Mouse (Mus musculus) cerebral cortex, adult 2 months (tissue): ENCODE results near the gene Kmt5b.

Experiments
- WGBS: fragments of 180-500 bp; shearing (Covaris S2); methylation state at CpG from one replicate; pipeline ENCODE4 v1.1.7; 2018; 5-methylcytosine and 5-hydroxymethylcytosine counted together

Kmt5b gene

DNA sequence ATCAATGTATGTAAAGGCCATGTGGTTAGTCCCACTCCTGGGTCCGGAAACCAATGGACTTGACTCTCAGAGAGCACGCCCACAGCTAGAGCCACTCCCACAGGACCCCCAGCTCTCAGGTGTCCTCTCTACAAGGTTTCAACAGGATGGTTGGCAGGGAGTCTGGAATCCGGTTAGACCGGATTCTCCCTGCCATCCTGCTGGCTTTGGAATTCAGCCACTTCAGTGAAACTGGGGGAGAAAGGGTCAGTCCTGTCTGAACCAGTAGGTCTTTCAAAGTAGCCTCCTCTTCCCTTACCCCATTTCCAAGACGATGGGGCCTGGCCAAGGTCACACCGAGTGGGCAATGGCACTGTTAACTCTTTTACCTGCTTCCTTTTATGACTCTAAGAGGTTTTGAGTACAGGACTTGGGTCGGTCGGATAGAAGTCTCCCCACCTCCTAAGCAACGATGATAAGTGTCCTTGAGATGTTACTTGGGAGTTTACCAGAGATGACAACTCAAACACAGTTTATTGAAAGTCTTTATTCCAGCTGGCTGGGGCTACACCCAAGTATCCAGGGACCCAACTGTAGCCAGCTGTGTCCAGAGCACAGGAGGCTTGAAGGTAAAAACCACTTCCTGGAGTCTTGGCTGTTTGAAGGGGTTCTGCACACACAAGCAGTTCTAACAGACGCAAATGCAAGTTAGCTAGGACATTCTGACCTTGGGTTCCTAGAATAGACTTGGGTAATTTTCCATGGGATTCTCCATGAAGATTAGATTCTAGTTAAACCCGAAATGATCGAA lies 75.3 kb downstream of the Kmt5b start:
- 70% methylated on average over 12 of the region's 12 CpGs for WGBS

GRCm38 (mm10) chr19:3843629-3844028 lies 76.4 kb downstream of the Kmt5b start:
- WGBS: 92% methylated on average over 2 of the region's 2 CpGs

GRCm38 (mm10) chr19:3844836-3845235 lies 77.6 kb downstream of the Kmt5b start:
- 100% methylated on average over 1 of the region's 1 CpGs for WGBS

DNA sequence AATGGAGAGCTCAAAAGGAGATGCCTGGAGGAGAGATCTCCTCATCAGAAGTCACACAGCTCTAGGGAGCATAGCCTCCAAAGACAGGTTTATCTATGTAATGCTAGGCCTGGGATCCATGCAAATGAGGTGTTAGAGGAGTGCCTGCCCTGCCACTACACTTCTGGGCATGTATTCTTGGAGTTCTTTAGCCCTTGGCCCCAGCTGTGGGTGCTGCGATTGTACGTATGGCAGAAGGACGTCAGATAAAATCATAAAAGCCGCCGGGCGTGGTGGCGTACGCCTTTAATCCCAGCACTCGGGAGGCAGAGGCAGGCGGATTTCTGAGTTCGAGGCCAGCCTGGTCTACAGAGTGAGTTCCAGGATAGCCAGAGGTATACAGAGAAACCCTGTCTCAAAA lies 78.1 kb downstream of the Kmt5b start:
- 93% methylated on average over 11 of the region's 11 CpGs for WGBS

- 81% methylated on average over 1 of the region's 1 CpGs for WGBS
These were observed 78.7 kb downstream of the Kmt5b start for GRCm38 (mm10) chr19:3845803-3846406.

GRCm38 (mm10) chr19:3846676-3847604 lies 79.7 kb downstream of the Kmt5b start:
- 76% methylated on average over 10 of the region's 10 CpGs for WGBS

DNA sequence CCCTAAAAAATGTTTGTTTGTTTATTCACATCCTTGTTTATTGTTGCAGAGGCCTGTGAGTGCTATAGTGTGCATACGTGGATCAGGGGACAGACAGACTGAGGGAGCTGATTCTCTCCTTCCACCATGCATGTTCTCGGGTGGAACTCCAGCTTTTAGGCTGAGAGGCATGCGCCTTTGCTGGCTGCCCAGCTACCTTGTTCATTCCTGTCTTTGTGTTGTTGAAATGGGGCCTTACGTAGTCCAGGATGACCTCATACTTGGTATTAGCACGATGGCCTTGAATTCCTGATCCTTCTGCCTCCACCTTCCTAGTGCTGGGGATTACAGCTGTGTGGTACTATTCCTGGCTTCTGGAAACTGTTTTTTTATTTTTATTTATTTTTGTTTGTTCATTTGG lies 80.5 kb downstream of the Kmt5b start:
- 91% methylated on average over 5 of the region's 5 CpGs for WGBS

DNA sequence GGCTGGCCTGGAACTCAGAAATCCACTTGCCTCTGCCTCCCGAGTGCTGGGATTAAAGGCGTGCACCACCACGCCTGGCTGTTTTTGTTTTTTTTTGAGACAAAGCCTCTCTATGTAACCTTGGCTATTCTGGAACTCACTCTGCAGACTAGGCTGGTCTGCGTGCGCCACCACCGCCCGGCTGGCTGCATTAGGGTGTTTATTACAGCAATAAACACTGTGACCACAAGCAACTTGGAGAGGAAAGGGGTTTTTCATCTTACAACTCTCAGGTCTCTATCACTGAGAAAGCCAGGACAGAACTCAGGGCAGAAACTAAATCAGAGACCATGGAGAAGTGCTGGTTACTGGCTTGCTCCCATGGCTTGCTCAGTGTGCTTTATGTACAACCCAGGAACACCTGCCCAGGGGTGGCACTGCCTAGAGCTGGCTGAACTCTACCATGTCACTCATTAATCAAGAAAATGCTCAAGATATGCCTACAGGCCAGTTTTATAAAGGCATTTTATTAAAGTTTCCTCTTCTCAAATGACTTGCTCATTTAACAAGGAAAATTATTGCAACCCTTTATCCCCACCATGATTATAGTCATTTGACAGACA lies 81.1 kb downstream of the Kmt5b start:
- WGBS: 90% methylated on average over 7 of the region's 7 CpGs

DNA sequence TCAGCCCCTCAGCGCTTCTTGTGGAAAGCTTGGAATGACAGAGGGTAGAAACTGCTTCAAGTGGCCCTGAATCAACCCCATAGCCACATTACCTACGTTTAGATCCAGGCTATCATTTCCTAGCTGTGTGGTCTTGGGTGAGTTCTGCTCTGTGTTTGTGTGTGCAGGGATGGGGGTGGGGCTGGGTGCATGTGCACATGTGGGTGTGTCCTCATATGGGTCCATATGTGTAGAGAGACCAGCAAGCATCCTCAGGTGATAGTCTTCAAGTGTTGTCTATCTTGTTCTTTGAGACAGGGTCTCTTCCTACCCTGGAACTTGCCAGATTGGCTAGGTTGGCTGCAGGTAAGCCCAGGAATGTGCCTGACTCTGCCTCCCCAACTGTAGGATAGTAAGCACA lies 82.0 kb downstream of the Kmt5b start:
- 89% methylated on average over 2 of the region's 2 CpGs for WGBS

- 62% methylated on average over 5 of the region's 5 CpGs for WGBS
These were observed 82.9 kb downstream of the Kmt5b start for GRCm38 (mm10) chr19:3850076-3850475.

GRCm38 (mm10) chr19:3850847-3851469 lies 83.7 kb downstream of the Kmt5b start:
- WGBS: 8% methylated on average over 19 of the region's 19 CpGs

DNA sequence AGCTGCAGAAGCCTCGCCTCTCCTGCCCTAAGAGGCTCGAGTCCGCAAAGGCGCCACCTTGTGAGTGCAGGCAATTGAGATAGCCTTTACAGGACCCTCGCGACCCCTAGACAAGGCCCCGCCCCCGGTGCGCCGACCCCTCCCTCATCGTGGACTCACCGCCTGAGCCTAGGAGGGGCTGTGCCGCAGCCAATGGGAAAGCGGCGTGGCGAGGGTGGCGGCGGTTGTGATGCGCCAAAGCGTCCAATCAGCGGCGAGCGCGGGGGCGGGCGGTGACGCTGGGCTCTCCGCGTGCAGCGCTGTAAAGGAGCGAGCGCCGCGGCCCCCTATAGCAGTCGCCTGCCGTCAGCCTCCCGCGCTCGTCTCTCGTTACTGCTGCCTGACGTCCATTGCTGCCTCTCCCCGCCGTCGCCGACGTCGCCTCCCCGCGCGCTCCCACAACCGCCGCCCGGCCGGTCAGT lies 84.3 kb downstream of the Kmt5b start, which contains the start of gene Chka:
TSS of gene Chka (plus strand) at position 272 of the 461 bp plus-strand sequence.
- under 1% methylated on average over 53 of the region's 54 CpGs for WGBS

DNA sequence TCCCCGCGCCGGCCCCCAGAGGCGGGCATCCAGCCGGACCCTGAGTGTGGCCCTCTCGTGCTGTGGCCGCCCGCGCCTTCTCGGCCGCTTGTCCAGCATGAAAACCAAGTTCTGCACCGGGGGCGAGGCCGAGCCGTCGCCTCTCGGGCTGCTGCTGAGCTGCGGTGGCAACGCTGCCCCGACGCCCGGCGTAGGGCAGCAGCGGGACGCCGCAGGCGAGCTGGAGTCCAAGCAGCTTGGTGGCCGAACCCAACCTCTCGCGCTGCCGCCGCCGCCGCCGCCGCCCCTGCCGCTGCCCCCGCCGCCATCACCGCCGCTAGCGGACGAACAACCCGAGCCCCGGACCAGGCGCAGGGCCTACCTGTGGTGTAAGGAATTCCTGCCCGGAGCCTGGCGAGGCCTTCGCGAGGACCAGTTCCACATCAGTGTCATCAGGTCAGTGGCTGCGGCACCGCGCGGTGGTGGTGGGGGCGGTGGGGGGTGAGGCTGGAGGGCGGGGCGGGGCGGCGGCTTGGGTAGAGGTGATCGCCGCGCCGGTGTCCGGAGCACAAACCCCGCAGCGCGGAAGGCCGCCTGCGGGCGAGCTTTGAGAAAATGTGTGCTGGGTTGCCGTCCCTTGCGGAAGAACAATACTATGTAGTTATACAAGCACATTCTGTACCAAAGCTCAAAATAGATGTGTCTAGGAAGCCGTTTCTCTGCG lies 84.9 kb downstream of the Kmt5b start:
- WGBS: under 1% methylated on average over 50 of the region's 74 CpGs

- WGBS: 79% methylated on average over 10 of the region's 10 CpGs
These were observed 85.9 kb downstream of the Kmt5b start for GRCm38 (mm10) chr19:3853121-3853520.

DNA sequence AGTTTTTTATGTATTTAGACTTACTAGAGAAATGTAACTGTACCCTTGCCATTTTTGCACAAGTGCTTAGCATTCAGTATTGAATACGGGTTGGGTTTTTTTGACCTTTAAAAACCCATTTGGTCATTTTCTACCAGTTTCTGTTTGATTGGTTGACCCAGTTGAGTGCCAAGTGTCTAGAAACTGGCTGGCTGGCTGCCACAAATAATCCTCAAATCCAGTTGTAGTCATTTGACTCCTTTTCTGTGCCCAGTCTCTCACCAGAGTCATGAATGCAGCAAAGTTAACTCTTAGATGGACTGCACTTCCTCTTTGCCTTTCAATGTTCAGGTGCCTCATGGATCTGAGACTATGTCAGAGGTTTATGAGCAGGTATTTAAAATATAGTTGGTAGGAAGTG lies 86.7 kb downstream of the Kmt5b start:
- WGBS: 47% methylated on average over 1 of the region's 1 CpGs

- WGBS: 45% methylated on average over 6 of the region's 6 CpGs
These were observed 87.9 kb downstream of the Kmt5b start for GRCm38 (mm10) chr19:3855091-3855490.

DNA sequence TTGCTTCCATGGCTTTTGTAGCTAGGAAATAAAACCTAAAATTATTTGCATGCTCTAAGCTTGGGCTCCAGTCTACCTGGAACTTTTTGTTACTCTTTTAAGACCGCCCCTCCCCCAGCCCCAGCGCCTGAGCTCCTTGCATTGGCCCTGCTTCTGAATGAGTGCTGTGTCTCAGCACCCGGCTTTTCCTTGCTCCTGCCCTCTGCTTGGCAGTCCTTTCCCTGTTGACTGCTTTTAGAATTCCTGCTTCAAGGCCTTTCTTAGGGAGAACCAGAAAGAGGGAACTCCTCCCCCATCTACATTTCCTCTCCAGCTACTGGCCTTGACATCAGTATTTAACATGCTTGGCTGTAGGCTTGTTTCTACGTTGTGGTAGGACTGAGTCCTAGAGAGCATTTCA lies 88.4 kb downstream of the Kmt5b start:
- 26% methylated on average over 4 of the region's 4 CpGs for WGBS

- WGBS: 45% methylated on average over 3 of the region's 3 CpGs
These were observed 90.0 kb downstream of the Kmt5b start for GRCm38 (mm10) chr19:3857220-3857619.

GRCm38 (mm10) chr19:3862713-3863112 lies 95.5 kb downstream of the Kmt5b start:
- WGBS: 40% methylated on average over 2 of the region's 2 CpGs

DNA sequence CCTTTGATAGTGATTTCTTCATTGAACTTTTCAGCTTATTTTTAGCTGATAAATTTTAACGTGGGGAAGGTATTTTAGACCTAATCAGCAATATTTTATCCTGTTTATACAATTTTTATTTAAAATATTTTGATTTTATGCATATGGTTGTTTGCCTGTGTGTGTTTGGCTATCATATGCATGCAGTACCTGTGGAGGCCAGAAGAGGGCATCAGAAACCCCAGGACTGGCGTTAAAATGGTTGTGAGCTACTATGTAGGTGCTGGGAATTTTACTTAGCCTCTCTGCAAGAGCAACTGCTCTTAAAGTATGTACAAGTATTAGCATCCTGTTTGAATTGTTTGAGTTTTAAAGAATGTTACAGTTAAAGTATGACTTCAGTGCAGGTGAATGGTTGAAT lies 97.7 kb downstream of the Kmt5b start:
- 86% methylated on average over 2 of the region's 2 CpGs for WGBS
